Mouse (Mus musculus) C2C12 (cell line): Measurements from ENCODE around the gene H3f3a.

Experiments used
- CTCF ChIP-seq: IDR thresholded peaks from one replicate; pipeline ENCODE4 v1.5.1; 2011; ENCODE audit not compliant: control insufficient read depth, insufficient read depth, insufficient read length
- MAX ChIP-seq: IDR thresholded peaks from one replicate; pipeline ENCODE4 v1.6.1; 2011; ENCODE audit warnings: mild to moderate bottlenecking, control low read depth
- MYOG ChIP-seq: IDR thresholded peaks from one replicate; pipeline ENCODE4 v1.6.1; 2011; ENCODE audit not compliant: control insufficient read depth, insufficient read length; ENCODE audit errors: extremely low read depth
- USF1 ChIP-seq: IDR thresholded peaks from one replicate; pipeline ENCODE4 v1.6.1; 2011; ENCODE audit warnings: low read depth, mild to moderate bottlenecking, control low read depth, moderate library complexity

- TF ChIP-seq CTCF (peak; percentile 69), USF1 (no peak), MAX (no peak), MYOG (no peak)
Observed at GRCm38 (mm10) chr1:180763828-180764227, 49.9 kb downstream of the H3f3a start.
